Mouse (Mus musculus): ENCODE results near the gene Gm20547.
"Not testable (repeated sequence)": the region's sequence is repeated elsewhere in the genome, so short reads cannot be mapped to it uniquely, and the experiment has no call there.

Gm20547 gene

GRCm38 (mm10) chr17:34881683-34882310 lies at the start of gene Gm20547:
Gm20547 (minus strand) TSS chr17:34882042.
- no peak for DNase-seq

- DNase-seq: peak; percentile 96
Observed at GRCm38 (mm10) chr17:34931061-34931734, 49.4 kb upstream of the Gm20547 start, which contains the start of gene Neu1. Neu1 (plus strand) TSS chr17:34931253.

- DNase-seq: no peak
Observed at GRCm38 (mm10) chr17:34928841-34929240, 47.0 kb upstream of the Gm20547 start.

- DNase-seq: peak; percentile 36
Observed at GRCm38 (mm10) chr17:34927306-34928019, 45.6 kb upstream of the Gm20547 start.

- no peak for DNase-seq
Observed at GRCm38 (mm10) chr17:34924258-34924657, 42.4 kb upstream of the Gm20547 start.

GRCm38 (mm10) chr17:34922939-34923338 lies 41.1 kb upstream of the Gm20547 start:
- no peak for DNase-seq

GRCm38 (mm10) chr17:34917188-34917587 lies 35.3 kb upstream of the Gm20547 start:
- no peak for DNase-seq

GRCm38 (mm10) chr17:34916316-34916715 lies 34.5 kb upstream of the Gm20547 start:
- DNase-seq: no peak

GRCm38 (mm10) chr17:34915410-34915831 lies 33.6 kb upstream of the Gm20547 start:
- DNase-seq: no peak

- no peak for DNase-seq
Observed at GRCm38 (mm10) chr17:34913930-34914665, 32.3 kb upstream of the Gm20547 start, which contains the start of gene Slc44a4. Slc44a4 (plus strand) TSS chr17:34914466.

- peak; percentile 31 for DNase-seq
Observed at GRCm38 (mm10) chr17:34911945-34912351, 30.1 kb upstream of the Gm20547 start.

GRCm38 (mm10) chr17:34910982-34911381 lies 29.1 kb upstream of the Gm20547 start:
- DNase-seq: no peak

- no peak for DNase-seq
Observed at GRCm38 (mm10) chr17:34902895-34903294, 21.1 kb upstream of the Gm20547 start.

GRCm38 (mm10) chr17:34901948-34902347 lies 20.1 kb upstream of the Gm20547 start:
- not testable (repeated sequence) for DNase-seq

GRCm38 (mm10) chr17:34900826-34901225 lies 19.0 kb upstream of the Gm20547 start:
- DNase-seq: not testable (repeated sequence)

- no peak for DNase-seq
Observed at GRCm38 (mm10) chr17:34899890-34900243, 18.0 kb upstream of the Gm20547 start.

- peak; percentile 47 for DNase-seq
Observed at GRCm38 (mm10) chr17:34899053-34899889, 17.4 kb upstream of the Gm20547 start.

GRCm38 (mm10) chr17:34898706-34899052 lies 16.8 kb upstream of the Gm20547 start:
- DNase-seq: peak; percentile 18

- DNase-seq: peak; percentile 91
Observed at GRCm38 (mm10) chr17:34898160-34898586, 16.3 kb upstream of the Gm20547 start, which contains the start of the genes C2 and Ehmt2. C2 (minus strand) TSS chr17:34898265. Ehmt2 (plus strand) TSS chr17:34898469.

- peak; percentile 49 for DNase-seq
Observed at GRCm38 (mm10) chr17:34897373-34898159, 15.7 kb upstream of the Gm20547 start.

- no peak for DNase-seq
Observed at GRCm38 (mm10) chr17:34896366-34896765, 14.5 kb upstream of the Gm20547 start.

Measured in right cerebral cortex, postnatal 25 days (tissue).